Mouse (Mus musculus): ENCODE measurements around the gene Pank1.

Gene Pank1

GRCm38 (mm10) chr19:34878603-34879541 lies at the start of gene Pank1:
TSS of gene Pank1 (minus strand) at chr19:34879455.
- peak; percentile 58 to 69 for DNase-seq

- DNase-seq: no peak
Measured at GRCm38 (mm10) chr19:34922603-34922963, 43.3 kb upstream of the Pank1 start.

GRCm38 (mm10) chr19:34921652-34922602 lies 42.7 kb upstream of the Pank1 start, which contains the start of gene Kif20b:
TSS of gene Kif20b (plus strand) at chr19:34922361.
- DNase-seq: peak; percentile 88 to 94

- no peak for DNase-seq
Measured at GRCm38 (mm10) chr19:34921253-34921651, 42.0 kb upstream of the Pank1 start.

- no peak for DNase-seq
Measured at GRCm38 (mm10) chr19:34920531-34920930, 41.3 kb upstream of the Pank1 start.

GRCm38 (mm10) chr19:34920066-34920465 lies 40.8 kb upstream of the Pank1 start:
- DNase-seq: no peak

GRCm38 (mm10) chr19:34912366-34912765 lies 33.1 kb upstream of the Pank1 start:
- DNase-seq: no peak

GRCm38 (mm10) chr19:34906772-34907171 lies 27.5 kb upstream of the Pank1 start:
- no peak for DNase-seq

GRCm38 (mm10) chr19:34905424-34905823 lies 26.2 kb upstream of the Pank1 start:
- no peak for DNase-seq

- no peak for DNase-seq
Measured at GRCm38 (mm10) chr19:34904032-34904431, 24.8 kb upstream of the Pank1 start.

- no peak for DNase-seq
Measured at GRCm38 (mm10) chr19:34901735-34902134, 22.5 kb upstream of the Pank1 start.

- no peak for DNase-seq
Measured at GRCm38 (mm10) chr19:34901266-34901665, 22.0 kb upstream of the Pank1 start.

- DNase-seq: no peak
Measured at GRCm38 (mm10) chr19:34898941-34899340, 19.7 kb upstream of the Pank1 start.

- DNase-seq: no peak
Measured at GRCm38 (mm10) chr19:34897082-34897965, 18.1 kb upstream of the Pank1 start.

- no peak for DNase-seq
Measured at GRCm38 (mm10) chr19:34895082-34895481, 15.8 kb upstream of the Pank1 start.

- no peak for DNase-seq
Measured at GRCm38 (mm10) chr19:34891590-34891989, 12.3 kb upstream of the Pank1 start.

- no peak for DNase-seq
Measured at GRCm38 (mm10) chr19:34890981-34891380, 11.7 kb upstream of the Pank1 start.

GRCm38 (mm10) chr19:34886324-34886723 lies 7.1 kb upstream of the Pank1 start:
- no peak for DNase-seq

GRCm38 (mm10) chr19:34883526-34884224 lies 4.4 kb upstream of the Pank1 start:
- DNase-seq: no peak

- no peak for DNase-seq
Measured at GRCm38 (mm10) chr19:34882443-34882842, 3.2 kb upstream of the Pank1 start.

GRCm38 (mm10) chr19:34881160-34881559 lies 1.9 kb upstream of the Pank1 start:
- no peak for DNase-seq

GRCm38 (mm10) chr19:34879624-34880023 lies 369 bp upstream of the Pank1 start:
- DNase-seq: no peak

Measured in spleen, adult 18-20 months (tissue).